Mouse (Mus musculus): Measurements from ENCODE around the gene Fam189b.

Gene Fam189b

DNA sequence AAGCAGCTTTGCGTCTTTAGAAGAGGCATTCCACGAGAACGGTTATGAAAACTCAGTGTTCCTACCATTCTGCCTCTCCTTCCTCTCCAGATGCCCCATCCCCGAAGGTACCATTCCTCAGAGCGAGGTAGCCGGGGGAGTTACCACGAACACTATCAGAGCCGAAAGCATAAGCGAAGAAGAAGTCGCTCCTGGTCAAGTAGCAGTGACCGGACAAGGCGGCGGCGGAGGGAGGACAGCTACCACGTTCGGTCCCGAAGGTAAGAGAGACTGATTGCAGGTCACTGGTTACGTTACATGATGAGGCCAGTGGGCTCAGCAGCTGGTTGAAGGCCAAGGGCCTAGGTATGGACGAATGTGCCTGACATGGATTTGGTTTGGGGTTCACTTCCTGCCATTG, 16.0 kb upstream of the Fam189b start:
- DNase-seq (ENCODE audit: low spot score) = no peak

DNA sequence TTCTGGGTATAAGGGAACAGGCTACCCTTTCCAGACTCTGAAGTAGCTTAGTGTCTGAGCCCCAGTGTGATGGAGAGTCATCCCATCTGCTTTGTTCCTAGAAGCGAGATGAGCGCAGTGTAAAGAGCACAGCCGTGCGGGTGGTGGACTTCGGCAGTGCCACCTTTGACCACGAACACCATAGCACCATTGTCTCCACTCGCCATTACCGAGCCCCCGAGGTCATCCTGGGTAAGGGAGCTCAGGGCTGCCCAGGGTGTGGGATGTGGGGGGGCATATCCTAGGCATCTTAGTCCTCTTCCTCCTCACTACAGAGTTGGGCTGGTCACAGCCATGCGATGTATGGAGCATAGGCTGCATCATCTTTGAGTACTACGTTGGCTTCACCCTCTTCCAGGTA, 8.1 kb upstream of the Fam189b start:
- no peak for DNase-seq (ENCODE audit: low spot score)

DNA sequence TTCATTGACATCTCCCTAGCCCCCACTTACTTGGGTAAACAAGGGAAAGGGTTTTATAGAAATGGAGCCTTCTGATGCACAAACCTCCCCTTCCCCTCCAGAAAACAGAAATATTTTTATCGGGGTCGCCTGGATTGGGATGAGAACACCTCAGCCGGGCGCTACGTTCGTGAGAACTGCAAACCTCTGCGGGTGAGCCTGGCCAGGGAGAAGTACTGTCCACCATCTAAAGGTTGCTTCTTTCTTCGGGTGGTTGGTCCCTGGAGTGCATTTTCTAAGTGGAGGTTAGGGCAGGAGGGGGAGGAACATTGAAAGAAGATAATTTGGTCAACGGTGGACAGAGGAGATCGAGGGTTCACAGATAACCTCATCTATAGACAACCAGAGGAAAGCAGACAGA, 7.4 kb upstream of the Fam189b start:
- DNase-seq (ENCODE audit: low spot score) = no peak

DNA sequence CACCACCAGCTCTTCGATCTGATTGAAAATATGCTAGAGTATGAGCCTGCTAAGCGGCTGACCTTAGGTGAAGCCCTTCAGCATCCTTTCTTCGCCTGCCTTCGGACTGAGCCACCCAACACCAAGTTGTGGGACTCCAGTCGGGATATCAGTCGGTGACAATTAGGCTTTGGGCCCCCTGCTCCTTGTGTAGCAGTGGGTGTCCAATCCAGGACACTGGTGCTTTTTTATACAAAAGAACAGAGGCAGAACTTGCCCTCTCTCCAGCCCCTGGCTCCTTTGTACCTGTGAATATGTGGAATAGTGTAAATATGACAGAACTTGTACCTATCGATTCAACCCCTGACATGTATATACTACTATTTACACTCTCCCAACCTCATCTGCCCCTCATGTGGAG, 6.5 kb upstream of the Fam189b start:
- no peak for DNase-seq (ENCODE audit: low spot score)

DNA sequence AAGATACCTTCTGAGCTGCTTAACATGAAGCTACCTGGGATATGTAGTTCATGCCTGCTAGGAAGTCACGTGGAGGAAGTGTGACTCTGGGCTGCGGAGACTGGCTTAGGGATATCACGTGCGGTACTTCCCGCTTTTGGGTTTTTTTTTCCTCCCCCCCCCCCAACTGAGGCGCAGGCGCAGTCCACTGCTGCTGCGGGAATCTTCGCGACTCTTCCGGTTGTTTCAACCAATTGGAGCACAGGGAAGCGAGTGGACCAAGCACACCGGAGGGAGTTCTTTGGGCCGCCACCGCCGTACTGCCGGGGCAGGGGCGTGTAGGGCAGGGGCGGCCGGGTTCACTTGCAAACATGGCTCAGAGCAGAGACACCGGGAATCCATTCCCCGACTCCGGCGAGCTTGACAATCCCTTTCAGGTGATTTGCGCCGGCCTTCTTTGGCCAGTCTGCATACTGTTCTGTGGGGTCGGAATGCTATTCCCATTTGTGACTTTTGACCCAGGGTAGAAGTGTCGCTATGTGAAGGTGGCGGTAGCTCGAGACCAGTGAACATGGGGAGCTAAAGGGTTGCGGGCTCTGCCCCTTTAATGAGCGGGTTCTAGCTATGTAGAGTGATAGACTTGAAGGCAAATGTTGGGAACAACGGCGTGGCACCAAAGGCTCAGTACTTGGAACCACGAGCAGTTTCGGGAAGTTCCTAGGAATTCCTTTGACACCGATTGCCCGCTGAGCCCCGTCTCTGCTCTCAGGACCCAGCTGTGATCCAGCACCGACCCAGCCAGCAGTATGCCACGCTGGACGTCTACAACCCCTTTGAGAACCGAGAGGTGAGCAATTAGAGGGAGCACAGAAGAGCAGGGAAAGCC, 5.5 kb upstream of the Fam189b start, which contains the start of gene Scamp3:
Gene Scamp3, plus strand, starts transcription at position 232 of the 865 bp plus-strand sequence.
- DNase-seq (ENCODE audit: low spot score) = peak; percentile 44

DNA sequence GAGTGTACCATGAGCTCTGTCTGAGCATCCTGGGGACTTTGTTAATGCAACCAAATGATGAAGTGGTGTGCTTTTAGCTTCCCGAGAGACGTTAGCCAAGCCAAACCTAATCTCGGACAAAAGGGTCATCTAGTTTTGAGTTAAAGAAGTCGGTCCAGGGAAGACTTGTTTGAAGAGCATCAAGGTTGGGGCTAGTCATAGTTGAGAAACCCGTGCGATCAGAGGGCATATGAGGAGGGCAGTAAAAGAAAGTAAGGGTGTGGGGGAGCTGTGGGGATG, 4.9 kb upstream of the Fam189b start:
- no peak for DNase-seq (ENCODE audit: low spot score)

DNA sequence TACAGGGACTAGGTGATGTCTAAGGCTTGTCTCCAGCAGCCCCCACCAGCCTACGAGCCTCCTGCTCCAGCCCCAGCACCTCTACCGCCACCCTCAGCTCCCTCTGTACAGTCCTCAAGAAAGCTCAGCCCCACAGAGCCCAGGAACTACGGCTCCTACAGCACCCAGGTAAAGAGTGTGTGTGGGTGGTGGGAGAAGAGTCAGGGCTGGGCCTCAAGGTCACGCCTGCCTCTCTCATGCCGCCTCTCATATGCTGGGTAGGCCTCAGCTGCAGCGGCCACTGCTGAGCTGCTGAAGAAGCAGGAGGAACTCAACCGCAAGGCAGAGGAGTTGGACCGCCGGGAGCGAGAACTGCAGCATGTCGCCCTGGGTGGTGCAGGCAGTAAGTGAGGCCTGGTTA, 3.9 kb upstream of the Fam189b start:
- DNase-seq (ENCODE audit: low spot score) = no peak

DNA sequence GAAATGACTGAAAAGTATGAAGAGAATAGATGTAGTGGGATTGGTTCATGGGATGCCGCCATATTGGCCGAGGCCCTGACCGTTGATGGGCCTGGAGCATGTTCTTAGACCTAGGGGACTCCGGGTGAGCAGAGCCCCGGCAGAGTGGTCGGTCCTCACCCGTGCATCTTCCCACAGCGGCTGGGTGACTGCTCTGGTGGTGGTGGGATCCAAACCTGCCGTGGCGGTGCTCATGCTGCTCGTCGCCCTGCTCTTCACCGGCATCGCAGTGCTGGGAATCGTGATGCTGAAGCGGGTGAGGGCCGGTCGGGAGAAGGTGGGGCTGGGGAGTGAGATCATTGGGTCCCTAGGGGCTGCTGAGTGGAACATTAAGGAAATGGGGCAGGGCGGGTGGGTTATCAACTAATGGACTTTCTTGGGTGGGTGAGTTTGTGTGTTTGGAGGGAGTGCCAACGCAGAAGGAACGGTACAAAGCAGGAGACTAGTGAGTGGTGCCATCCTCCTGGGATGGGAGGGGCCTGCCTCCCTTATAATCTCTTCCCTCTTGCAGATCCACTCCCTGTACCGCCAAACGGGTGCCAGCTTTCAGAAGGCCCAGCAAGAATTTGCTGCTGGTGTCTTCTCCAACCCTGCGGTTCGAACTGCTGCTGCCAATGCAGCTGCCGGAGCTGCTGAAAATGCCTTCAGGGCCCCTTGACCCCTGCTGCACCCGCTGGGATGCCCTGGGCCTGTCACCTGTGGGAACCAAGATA, 1.0 kb upstream of the Fam189b start:
- DNase-seq (ENCODE audit: low spot score) = no peak

DNA sequence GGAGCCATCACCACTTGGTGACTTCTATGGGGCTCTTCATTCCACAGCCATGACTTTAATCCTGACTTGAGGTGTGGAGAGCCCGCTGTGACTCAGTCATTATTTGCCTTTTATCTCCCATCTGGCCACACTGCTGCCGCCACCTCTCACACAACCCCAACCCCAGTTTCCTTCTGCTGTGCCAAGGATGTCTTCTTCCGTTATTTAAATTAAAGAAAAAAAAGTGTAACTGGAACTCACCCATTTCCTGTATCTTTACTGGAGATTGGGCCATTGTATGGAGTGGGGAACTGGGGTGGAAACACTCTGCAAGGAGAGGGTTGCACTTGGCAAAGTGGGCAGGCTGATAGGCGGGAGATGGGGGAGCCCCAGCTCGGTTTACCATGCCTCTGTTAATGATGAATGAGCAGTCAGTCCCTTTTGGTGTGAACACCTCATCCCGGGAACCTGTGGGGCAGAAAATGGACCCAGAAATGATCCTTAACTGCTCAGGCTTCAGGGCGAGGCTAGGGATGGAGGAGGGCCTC, 349 bp upstream of the Fam189b start:
- DNase-seq (ENCODE audit: low spot score) = no peak

DNA sequence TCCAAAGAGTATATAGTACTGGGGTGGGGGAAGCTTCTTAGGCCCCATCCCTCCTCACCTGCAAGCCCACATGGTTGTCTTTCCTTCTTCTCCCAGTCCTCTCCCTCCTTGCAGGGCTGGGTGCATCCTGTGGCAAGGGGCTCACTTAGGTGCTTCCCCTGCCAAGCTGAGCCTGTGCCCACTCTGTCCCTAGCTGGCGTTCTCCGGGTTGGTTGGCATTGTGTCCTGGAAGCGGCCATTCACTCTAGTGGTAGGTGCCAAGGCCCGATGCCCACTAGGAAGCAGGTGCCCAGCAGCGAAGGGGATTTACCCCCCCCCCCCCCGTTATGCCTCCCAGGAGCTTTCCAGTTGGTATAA, 994 bp downstream of the Fam189b start:
- no peak for DNase-seq (ENCODE audit: low spot score)

DNA sequence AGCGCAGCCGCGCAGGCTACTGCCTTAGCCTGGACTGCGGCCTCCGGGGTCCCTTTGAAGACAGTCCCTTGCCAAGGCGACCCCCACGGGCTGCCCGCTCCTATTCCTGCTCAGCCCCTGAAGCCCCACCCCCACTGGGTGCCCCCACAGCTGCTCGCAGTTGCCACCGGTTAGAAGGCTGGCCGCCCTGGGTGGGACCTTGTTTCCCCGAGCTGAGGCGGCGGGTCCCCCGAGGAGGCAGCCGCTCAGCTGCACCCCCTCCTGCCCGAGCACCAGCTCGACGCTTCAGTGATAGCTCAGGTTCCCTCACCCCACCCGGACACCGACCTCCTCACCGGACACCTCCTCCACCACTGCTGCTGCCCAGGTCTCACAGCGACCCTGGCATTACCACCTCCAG, 4.3 kb downstream of the Fam189b start:
- DNase-seq (ENCODE audit: low spot score) = no peak

DNA sequence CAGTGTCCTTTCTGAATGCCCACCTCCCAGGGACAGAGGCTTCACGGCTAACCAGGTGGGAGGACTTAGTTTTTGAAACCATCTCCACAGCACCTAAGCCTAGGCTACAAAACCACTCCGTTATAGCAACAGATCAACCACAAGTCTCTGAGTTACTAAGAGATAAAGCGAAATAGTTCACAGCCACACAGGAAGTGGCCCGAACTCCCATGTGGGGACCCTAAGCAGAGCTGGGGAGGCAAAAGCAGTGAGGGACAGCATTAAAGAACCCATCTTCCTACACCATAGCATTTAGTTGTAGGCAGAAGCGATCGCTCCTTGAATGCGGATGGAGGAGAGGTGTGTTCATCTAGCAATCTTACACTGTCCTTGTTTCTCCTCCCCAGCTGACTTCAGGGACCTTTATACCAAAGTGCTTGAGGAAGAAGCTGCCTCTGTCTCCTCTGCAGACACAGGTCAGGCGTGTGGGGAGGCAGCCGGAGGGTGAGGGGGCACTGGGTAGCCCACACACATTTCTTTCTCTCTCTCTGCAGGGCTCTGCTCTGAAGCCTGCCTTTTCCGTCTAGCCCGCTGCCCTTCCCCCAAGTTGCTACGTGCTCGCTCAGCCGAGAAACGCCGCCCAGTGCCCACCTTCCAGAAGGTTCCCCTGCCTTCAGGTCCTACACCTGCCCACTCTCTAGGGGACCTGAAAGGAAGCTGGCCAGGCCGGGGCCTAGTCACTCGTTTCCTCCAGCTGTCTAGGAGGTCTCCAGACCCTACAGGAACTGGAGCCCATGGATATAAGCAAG, 4.9 kb downstream of the Fam189b start:
- no peak for DNase-seq (ENCODE audit: low spot score)

DNA sequence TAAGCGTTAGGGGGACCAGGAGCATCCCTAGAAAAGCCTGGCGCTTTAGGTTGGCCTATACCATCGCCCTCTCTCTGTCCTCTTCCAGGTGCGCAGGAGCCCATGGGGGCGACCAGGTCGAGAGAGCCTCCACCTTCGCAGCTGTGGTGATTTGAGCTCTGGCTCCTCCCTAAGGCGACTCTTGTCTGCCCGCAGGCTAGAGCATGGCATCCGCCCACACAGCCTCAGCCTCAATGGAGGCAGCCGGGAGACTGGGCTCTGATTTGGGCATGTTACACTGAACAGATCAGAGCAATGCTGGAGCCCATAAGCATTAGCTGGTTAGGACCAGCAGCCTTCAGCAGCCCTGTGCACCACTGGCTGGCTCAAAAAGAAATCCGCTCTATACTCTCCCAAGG, 5.5 kb downstream of the Fam189b start:
- DNase-seq (ENCODE audit: low spot score) = no peak

DNA sequence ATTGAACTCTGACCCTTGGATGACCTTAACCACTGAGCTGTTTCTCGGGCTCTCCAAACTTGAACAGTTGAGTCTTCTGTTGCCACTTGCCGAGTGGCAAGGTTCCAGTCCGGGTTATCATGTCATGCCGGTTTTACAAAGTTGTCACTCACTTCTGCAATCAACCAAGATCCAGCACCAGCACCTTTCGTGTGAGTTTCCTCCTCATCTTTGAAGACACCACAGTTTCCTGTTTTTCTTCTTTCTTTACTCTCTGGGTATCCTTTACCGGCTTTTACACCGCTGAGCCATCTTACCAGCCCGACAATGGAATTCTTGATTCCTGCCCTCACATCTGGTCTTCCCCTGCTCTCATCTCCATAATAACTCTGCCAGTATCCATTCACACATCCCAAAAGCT, 7.5 kb downstream of the Fam189b start:
- no peak for DNase-seq (ENCODE audit: low spot score)

DNA sequence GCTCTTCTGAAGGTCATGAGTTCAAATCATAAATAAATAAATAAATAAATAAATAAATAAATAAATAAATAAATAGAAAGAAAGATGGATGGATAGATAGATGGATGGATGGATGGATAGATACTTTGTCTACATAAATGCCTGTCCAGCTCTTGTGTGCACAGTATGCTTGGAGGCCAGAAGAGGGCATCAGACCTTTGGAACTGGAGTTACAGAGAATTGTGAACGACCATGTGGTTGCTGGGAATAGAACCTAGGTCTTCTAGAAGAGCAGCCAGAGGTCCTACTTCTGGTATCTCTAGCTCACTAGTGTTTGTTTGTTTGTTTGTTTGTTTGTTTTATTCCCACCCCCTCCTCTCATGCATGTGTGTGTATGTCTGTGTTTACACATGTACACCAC, 10.4 kb downstream of the Fam189b start:
- no peak for DNase-seq (ENCODE audit: low spot score)

DNA sequence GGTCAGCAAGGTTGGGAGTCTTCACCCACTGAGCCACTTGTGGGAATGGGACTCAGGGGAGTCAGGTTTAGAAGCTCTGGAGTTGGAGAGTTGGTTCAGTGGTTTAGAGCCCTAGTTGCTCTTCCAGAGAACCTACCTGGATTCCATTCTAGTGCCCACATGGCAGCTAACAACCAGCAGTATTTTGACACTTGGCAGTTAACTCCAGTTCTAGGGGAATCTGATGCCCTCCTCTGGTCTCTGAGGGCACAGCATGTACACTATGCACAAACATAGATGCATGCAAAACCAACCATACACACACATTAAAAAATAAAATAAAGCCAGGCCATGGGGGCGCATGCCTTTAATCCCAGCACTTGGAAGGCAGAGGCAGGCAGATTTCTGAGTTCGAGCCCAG, 10.9 kb downstream of the Fam189b start:
- no peak for DNase-seq (ENCODE audit: low spot score)

DNA sequence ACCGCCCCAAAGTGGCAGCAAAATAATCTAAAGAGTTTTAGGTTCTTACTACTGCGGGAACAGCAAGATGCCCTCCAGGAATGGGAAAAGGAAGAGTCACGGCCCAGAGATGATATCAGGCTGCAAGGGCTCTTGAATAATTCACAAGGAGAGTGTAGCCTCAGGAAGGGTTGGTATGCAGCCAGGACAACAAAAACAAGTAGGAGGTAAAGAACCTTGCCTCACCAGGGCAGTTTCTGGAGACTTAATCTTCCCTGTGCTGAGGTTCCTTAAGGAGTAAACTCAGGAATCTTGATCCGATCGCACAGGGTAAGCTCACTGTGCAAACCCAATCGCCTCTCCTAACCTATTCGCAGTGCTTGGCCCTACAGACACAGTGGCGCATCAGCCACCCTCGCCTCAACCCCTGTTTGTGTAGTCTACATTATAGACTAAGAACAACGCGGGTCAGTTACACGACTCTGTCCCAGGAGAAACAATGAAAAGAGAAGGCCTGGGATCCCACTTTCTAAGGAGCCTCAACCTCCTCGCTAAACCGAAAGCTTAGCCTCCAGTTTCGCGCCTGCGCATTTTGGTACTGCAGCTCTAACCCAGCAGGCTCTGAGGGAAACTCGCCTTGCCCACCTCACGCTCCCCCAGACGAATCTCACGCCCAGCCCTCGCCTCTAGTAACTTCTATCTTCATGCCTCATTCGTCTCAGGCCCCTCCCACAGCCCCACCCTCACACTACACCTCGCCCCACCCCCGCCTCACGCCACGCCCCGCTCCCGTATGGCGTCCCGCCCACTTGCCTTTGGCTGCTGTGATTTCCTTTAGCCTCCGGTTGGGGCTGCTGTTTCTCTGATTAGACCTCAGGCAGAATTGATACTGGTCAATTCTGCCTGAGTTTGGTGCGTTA, 13.3 kb downstream of the Fam189b start:
- peak; percentile 43 for DNase-seq (ENCODE audit: low spot score)

DNA sequence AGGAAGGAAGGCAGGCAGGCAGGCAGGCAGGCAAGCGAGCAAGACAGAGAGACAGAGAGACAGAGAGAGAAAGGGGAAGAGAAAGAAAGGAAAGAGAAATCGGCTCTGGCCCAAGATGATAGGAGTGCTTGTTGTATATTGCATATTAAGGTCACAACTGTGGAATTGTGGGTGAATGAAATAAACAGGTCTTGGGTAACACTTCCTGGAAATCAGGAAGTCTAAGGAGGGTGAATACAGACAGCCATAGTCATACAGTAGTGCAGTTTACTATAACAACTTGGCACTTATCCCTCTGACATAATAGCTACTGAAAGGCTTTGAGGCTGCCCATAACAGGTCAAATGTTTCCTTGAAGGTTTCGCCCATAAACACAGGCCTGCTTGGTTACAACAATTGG, 16.9 kb downstream of the Fam189b start:
- DNase-seq (ENCODE audit: low spot score) = no peak

DNA sequence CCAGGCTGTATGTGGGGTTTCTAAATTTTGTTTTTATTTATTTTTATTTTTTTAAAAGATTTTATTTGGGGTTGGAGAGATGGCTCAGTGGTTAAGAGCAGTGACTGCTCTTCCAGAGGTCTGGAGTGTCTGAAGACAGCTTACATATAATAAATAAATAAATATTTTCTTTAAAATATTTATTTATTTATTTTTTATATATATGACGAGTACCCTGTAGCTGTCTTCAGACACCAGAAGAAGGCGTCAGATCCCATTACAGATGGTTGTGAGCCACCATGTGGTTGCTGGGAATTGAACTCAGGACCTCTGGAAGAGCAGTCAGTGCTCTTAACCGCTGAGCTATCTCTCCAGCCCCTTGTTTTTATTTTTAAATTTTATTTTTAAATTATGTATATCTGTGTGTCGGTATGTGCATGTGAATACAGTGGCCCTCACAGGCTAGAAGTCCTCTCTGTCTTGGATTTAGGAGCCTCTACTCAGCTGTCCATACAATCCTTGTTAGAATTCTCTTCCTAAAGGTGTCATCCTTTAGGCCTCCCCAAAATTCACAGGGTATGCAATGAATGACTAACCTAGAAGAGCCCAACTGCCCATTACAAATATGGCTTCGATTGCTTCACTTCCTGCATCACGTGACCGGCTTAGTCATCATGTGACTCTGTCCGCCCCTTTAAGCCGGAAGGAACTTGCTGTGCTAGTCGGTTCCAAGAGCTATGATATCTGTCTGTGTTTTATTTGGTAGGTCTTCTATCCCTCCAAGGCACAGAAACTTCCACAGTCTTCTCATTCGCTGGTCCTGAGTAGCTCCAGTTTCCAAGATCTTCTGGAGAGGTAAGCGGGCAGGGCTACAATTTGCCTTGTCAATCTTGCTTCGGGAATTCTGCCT, 19.6 kb downstream of the Fam189b start, which contains the start of gene Gba:
Gene Gba, plus strand, starts transcription at position 676 of the 889 bp plus-strand sequence.
- DNase-seq (ENCODE audit: low spot score) = no peak

DNA sequence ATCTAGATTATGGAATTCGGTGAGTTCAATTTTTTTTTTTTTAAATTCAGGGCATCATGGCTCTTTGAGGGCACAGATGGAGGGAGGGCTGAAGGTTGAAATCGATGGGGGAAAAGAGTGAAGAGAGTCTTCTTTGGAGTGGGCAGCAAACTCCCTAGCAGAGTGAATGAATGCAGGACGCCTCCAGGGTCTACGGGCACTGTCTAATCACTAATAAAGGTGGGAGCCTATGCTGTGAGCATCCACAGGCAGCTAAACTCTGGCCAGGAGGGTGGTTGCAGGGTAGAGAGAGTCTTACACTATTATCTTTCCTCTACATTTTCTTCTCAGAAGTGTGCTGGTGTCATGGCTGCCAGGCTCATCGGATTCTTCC, 20.2 kb downstream of the Fam189b start:
- DNase-seq (ENCODE audit: low spot score) = no peak

DNA sequence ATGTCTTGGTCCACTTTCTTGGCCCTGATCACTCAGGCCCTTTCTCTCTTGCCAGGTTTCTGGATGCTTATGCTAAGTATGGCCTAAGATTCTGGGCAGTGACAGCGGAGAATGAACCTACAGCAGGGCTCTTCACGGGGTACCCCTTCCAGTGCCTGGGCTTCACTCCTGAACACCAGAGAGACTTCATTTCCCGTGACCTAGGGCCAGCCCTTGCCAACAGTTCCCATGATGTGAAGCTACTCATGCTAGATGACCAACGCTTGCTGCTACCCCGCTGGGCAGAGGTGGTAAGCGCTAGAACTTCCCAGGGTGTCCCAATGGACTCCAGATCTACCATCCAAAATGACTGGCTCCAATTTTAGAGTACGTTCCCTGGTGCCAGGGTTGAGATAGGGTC, 23.1 kb downstream of the Fam189b start:
- no peak for DNase-seq (ENCODE audit: low spot score)
